Mouse (Mus musculus) kidney, postnatal 10 days (tissue): ENCODE results near the gene Dennd5a.

Experiments used
- DNase-seq: peaks from one replicate; pipeline ENCODE4 v3.0.0; 2021; ENCODE audit warnings: mixed read lengths

The Dennd5a gene

DNA sequence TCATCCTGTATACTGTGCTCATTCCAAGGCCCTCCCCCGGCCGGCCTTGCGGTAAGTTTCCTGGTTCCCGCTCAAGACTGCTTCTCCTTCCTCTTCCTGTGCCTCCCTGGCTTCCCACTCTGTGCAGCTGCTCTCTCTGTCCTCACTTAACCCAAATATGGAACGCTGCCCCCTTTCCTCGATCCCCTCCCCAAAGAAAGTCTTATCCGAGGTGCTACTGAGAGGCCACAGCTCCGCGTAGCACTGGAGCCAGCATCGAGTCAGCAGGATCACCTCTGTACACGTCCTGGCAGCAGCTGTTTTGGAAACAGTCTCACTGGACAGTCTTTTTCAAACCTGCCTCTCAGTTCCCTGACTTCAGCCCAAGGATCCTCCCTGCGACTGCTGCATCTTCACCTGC lies 81.1 kb downstream of the Dennd5a start:
- DNase-seq = peak; percentile 47

DNA sequence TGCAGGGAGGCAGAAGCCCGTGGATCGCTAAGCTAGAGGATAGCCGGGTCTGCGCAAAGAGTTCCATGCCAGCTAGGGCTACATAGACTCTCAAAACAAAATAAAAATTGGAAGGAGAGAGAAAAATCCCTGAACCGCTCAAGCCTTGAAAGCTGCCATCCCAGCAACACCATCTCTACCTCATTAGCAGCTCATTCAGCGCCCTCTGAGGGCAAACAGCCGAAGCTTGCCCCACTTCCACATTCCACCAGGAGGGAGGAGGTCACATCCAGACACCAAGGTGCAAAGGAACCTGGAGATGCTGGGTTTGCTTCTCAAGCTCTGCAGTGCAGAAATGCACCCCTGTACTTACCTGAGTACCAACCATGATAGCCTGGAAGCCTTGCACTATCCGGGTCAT lies 84.2 kb downstream of the Dennd5a start:
- no peak for DNase-seq

GRCm38 (mm10) chr7:109875598-109875997 lies 84.7 kb downstream of the Dennd5a start:
- no peak for DNase-seq

GRCm38 (mm10) chr7:109875033-109875432 lies 85.2 kb downstream of the Dennd5a start:
- DNase-seq = no peak

DNA sequence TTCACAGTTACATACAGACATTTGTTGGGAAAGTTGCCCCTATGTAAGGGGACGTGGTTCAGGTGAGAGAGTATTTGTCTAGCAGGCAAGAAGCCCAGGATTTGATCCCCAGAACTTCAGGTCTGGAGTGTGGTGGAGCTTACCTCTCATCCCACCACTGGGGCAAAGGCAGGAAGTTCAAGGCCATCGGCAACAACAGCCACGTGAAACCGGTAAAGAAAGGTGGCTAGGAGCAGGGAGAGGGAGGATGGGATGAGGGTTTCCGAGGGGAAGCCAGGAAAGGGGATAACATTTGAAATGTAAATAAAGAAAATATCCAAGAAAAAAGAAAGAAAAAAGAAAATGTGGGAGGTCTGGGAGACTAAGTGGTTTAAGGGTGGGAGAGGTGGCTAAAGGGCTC lies 87.1 kb downstream of the Dennd5a start:
- DNase-seq = no peak

- no peak for DNase-seq
Measured at GRCm38 (mm10) chr7:109871232-109871631, 89.0 kb downstream of the Dennd5a start.

- DNase-seq = no peak
Measured at GRCm38 (mm10) chr7:109868498-109868897, 91.8 kb downstream of the Dennd5a start.

DNA sequence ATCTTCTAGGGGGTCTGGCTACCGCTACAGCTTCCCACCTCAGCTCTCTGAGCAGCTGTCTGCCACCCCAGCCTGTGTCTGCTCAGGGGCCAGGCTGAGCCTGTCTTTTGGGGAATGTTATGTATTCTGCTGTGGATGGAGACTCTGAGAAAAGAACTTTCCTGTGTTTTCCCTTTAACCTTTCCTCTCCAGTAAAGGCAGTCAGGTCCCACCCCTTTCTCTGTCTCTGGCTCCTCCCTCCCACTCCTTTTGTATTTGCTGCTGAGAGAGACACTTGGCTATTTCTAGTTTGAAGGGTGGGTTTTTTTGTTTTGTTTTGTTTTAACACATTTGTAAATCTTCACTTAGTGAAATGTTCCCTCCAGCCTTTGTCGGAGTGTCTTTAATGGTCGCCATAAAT lies 93.6 kb downstream of the Dennd5a start:
- DNase-seq = no peak

DNA sequence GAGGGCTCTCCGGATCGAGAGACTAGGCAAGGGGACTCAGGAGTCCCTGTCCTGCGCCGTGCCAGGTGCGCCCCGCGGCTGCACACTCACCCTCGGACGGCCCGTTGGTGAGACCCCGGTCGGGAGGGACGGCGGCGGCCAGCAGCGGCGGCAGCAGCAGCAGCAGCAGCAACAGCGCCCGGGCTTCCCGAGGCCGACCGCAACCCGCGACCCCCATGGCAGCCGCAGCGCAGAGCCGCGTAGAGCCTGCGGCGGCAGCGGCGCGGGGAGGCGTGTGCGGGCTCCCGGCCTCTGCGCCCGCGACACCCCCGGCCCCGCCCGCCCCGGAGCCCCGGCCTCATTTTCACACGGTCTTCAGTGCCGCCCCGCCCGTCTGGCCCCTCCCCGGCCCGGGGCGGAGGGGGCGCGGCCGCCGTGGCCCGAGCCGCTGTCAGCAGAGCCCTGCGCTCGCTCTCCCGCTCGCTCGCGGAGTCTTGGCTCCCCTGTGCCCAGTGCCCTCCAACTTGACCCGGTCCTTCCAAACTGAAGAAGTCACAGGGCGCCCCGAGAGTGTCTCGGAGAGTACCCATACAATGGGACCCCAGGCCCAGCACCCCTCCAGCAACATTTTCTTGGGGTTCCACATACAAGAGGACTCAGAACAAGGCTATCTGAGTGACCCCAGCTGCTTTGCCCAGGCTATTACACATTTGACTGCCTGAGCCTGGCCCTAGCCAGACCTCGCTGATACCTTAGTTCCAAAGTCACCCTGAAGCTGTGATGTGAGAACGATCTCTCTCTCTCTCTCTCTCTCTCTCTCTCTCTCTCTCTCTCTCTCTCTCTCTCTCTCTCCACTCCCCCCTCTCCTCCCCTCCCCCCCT lies 94.7 kb downstream of the Dennd5a start, which contains the start of gene Scube2:
TSS of gene Scube2 (minus strand) at position 310 of the 860 bp plus-strand sequence.
- DNase-seq = peak; percentile 57

DNA sequence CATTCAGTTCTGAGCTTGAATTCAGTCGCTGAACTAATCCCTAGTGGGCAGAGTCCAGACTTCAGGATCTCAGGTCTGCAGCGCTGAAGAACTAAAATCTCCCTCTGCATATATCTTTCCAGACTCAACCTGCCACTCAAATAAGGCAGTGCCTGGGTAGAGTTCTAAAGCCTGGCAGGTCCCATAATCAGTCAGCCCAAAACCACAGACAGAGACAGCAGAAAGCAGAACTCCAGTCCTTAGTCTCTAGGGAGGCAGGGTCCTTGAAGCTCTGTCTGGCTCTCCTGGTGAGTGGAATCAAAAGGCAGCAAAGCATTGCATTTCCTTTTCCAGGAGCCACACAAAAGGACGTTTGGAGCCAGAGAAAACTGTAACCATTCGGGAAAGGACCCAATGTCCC lies 96.7 kb downstream of the Dennd5a start:
- DNase-seq = no peak

DNA sequence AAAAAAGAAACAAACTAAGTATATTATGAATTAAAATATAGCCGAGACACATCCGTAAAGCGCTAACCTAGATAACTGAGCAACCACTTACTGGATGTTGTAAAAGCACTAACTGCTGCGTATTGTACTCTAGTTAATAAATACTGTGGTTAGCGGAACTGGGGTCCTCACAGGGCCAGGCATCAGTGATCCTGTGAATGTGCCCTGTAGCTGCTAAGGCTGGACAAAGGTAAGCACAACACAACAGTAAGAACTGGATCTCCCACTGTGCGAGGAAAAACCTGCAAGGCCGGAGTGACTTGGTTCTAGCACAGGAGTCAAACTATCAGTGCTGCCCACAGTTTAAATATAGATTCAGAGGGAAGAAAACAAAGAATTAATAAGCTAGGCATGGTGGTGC lies 100.1 kb downstream of the Dennd5a start:
- no peak for DNase-seq

GRCm38 (mm10) chr7:109859354-109859753 lies 100.9 kb downstream of the Dennd5a start:
- DNase-seq = no peak

GRCm38 (mm10) chr7:109852752-109853212 lies 107.5 kb downstream of the Dennd5a start:
- no peak for DNase-seq

GRCm38 (mm10) chr7:109852017-109852416 lies 108.3 kb downstream of the Dennd5a start:
- no peak for DNase-seq

DNA sequence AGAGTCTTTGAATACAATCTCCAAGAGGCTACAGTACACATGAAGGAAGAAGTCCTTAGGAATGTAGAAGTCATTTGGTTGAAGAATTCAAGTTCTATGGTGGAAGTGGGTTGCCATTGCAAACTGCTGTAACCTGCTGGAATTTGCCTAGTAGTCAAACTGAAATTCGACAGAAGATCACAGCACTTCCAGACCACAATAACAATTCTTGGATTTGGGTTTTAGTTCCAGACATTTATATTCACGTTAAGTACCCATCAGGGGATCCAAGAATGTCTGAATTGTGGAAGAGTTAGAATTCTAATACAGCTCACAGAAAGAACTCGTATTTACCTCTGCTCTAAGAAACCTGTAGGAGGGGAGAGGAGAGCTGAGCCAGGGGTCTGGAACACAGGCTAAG lies 109.7 kb downstream of the Dennd5a start:
- no peak for DNase-seq

DNA sequence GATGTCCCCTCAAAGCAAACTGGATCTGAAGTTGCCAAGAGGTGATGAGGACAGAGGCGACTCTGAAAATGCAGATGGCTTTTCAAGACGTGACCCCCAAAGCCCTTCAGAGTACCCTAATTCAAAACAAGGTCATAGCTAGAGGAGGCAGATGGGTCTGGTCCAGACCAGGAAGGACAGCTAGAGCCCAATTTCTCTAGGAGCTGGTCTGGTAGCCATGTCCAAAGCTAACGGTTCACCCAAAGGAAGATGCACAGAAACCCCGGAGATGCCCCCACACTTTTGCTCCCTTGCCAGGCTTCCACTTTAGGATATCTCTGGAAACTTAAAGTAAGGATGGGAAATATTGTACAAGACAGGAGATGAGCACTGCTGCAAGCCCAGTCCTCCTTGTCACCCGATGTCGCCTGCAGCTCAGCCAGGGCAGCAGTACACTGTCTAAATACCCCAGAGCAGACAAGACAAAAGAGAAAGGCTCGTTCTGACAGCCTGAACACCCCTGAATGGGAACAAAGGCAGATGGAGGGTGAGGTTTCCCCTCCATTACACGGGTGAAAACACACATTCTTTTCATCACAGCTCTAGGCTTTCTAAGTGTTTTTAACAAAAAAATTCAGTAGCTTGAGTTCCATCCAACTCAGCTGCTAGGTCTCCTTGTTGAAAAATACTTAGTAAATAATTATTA lies 110.4 kb downstream of the Dennd5a start:
- no peak for DNase-seq

DNA sequence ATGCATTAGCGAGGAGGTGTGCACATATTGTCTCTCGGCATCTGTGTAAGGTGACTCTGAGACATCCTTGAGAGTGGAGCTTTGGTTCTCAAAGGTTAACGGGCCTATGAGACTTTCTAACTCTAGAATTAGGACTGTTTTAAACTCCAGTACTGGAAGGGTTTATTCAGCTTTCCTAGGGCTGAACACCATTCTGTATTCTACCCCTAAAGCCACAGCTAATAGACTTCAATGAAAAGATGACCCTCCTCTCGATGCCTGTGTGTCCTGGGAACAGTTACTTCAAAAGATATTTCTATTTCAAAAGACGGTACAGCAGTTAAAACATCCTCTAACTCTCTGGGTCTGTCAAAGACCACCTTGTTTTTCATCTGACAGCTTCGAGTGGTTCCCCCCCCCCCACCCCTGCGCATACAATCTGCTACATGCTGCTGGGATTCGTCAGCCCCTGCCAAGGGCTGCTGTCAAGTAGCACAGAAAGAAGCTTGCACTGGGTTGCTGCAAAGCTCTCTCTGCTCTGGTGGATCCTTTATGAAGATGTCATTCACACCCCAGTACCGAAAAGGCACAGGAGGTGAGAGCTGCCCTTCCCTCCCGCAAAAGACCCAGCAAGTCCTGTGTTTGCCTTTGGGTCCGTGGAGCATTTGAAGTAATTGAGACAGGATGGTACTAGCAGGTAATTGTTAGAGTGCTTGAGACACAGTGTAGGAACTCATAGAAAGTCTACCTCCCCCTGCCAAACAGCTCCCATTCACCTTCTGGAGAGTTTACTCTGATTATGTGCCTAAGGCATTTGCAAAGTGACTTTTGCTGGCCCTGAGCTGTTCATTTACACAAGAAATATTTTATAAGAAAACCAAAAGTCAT lies 111.2 kb downstream of the Dennd5a start:
- DNase-seq = no peak

GRCm38 (mm10) chr7:109844100-109844499 lies 116.2 kb downstream of the Dennd5a start:
- DNase-seq = no peak
